Mouse (Mus musculus) liver, adult (tissue): ENCODE results near the gene Fbxl21.
A peak's percentile ranks its signal among the peaks of the same experiment; 100 is the strongest.

ENCODE experiments used
- GATA4 ChIP-seq: IDR thresholded peaks from 2 replicates; pipeline ENCODE4 v1.6.1; 2014; ENCODE audit warnings: mild to moderate bottlenecking, low read length; ENCODE audit not compliant: insufficient replicate concordance

Fbxl21 gene

DNA sequence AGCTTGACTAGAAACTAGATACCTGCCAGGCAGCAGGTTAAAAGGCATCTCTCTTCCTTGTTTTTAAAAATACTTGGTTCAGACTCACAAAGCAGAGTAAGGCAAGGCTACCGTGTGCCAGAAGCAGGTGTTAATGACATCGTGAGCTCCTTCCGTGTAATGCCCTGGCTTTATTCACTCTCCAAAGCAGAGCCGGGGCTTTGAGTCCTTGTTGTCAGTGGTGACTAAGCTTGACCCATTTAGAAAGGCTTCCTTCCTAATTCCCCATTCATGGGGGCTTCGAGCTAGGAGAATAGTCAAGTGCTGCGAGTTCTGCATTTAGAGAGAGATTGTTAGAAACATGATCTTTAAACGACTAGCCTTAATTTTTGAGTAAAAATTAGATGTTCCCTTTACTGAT, 5.5 kb upstream of the Fbxl21 start:
- no peak for TF ChIP-seq GATA4

DNA sequence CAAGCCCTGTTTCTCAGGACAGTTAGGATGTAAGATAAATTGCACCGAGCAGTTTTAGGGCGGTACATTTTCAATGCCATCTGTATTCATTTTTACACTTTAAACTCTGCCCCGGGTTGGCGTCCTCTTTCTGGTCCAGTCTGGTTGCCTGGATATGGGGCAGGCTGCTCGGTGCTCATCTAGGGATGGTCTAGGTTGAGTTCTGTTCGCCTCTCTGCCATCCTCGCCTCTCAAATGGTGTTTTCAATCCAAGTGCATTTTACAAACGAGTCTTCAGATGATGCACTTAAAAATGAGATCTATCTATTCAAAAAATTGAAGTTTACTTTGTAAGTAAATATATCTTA, 522 bp downstream of the Fbxl21 start:
- TF ChIP-seq GATA4 = no peak

DNA sequence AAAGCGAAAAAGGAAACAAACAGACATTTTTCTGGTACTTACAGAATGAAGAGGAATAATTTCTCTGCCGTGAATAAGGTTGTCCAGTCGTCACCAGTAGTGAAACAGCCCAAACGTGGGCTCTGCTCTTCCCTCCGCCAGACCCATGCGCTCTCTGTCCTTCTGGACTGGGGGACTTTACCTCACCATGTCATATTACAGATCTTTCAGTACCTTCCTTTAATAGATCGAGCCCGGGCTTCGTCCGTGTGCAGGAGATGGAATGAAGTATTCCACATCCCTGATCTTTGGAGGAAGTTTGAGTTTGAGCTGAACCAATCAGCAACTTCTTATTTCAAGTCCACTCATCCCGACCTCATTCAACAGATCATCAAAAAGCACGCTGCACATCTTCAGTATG, 4.6 kb downstream of the Fbxl21 start:
- TF ChIP-seq GATA4 = no peak

DNA sequence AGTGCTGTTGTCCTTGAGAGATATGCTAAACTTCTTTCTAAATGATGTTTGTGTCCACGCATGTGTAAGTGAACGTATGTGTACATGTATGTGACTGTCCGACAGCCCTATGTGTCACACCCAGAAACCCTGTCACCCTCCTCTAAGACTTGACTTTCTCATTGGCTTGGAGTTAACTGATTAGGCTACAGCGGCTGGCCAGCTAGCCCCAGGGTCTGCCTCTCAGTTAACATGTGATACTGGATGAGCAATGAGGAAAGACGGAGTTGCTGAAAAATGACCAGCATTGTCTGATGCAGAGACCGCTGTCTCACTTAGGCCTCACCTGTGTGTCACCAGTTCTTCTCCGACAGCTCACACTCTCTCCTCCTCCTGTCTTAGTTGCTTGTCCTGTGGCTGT, 5.6 kb downstream of the Fbxl21 start:
- TF ChIP-seq GATA4 = no peak

DNA sequence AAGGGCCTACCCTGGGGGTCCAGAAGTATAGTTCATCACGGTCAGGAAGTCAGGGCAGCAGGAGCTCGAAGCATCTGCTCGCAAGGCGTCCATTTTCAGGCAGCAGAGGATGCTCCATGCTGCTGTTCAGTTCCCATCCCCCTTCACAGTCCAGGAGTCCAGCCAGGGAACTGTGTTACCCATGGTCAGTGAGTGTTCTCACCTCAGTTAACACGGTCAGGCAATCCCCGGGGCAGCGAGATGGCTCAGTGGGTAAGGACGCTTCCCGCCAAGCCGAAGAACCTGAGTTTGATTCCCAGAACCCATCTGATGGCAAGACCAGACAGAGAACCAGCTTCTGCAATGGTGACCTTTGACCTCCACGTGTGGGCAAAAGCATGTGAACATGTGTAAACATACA, 6.0 kb downstream of the Fbxl21 start:
- no peak for TF ChIP-seq GATA4

DNA sequence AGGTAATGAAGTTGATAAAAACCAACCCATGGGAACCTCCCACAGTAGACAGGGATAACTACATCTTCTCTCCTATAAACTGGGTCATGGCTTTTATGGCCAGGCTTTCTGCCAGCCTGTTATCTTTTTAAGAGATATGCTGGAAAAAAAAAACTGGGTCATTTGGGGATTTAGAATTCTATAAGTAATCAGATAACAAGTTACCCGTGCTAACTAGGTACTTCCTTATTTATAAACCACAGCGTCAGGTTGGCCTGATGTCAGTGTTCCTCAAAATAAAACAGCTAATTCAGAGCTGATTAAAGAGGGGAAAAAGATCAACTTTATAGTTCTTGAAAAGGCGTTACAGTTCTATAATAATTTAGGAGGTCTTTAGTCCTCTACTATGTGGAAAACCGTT, 6.8 kb downstream of the Fbxl21 start:
- TF ChIP-seq GATA4 = no peak

DNA sequence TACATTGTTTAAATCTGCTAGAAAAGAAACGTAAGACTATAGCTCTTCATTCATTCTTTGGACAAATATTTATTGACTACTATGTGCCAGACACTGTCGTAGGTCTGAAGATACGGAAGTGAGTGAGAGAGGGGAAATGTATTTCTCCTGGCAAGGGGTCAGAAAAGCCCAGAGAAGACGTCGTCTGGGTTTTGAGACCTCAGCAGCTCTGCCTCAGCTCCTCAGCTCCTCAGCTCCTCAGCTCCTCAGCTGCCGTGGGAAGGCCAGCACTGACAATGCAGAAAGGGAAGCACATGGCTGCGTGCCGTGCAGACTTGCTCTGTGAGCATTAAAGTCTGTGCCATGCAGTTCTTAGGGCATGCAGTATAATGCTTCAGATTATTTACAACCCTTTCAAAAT, 7.4 kb downstream of the Fbxl21 start:
- no peak for TF ChIP-seq GATA4

DNA sequence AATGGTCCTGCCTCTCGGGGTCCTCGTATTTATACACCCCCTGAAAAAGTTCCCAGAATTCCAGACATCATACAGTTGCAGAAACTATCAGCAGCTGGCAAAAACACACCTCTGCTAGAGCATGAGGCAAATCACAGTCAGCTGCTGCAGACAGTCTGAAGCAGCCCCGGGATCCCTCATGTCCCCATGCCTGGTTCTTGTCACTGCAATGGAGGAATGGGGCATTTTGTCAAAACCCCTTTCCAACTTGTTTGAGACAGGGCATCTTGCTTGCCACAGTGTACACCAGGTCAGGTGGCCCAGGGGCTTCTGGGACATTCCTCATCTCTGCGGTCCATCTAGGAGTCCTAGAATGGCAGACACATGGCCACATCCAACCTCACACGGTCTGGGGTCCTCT, 12.7 kb downstream of the Fbxl21 start:
- TF ChIP-seq GATA4 = no peak

DNA sequence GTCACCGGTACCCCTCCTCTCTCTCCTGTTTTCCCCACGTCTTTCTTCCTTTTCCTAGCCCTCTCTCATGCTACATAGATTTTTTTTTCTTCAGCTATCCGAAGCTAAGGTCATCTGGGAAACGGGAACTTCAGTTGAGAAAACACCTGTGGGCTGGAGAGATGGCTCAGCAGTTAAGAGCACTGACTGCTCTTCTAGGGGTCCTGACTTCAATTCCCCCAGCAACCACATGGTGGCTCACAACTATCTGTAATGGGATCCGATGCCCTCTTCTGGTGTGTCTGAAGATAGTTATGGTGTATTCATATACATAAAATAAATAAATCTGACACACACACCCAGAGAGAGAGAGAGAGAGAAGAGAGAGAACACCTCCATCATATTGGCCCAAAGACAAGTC, 13.3 kb downstream of the Fbxl21 start:
- no peak for TF ChIP-seq GATA4

DNA sequence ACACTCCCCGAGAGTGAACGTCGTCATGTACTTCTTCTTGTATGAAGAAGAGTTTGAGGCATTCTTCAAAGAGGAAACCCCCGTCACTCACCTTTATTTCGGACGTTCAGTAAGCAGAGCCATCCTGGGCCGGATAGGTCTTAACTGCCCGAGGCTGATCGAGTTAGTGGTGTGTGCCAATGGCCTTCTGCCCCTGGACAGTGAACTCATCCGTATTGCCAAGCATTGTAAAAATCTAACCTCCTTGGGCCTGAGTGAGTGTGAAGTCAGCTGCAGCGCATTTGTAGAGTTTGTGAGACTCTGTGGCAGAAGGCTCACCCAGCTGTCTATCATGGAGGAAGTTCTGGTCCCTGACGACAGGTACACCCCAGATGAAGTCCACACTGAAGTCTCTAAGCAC, 14.8 kb downstream of the Fbxl21 start:
- no peak for TF ChIP-seq GATA4

DNA sequence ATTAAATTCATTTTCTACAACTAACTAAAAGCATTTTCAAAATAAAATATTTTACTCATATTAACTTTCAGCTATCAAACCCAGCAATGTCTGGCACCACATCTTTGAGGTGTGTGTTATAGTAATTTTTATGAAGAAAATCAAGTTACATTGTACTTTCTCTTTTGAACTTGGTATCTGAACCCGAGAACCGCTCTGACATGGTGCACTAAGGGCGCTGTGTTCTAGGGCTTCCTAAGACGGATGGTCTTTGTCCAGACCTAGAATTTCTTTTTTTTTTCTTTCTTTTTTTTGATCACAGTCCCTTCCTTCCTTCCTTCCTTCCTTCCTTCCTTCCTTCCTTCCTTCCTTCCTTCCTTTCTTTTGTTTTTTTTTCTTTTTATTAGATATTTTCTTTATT, 17.6 kb downstream of the Fbxl21 start:
- TF ChIP-seq GATA4 = no peak

DNA sequence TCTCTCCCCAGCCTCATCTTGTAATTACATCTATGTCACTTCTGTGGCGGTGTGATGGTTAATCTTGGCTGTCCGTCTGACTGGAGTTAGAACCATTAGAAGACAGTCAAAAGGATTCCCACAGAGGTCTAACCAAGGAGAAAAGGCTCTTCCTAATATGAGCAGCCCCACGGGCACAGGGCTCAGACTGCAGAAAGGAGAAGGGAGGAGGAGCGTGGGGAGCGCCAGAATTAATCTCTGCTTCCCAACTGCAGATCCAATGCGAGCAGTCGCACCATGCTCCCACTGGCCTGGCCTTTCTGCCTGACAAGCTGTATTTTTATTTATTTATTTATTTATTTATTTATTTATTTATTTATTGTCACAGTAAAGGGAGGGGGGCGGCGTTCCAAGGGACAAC, 21.5 kb downstream of the Fbxl21 start:
- TF ChIP-seq GATA4 = no peak

DNA sequence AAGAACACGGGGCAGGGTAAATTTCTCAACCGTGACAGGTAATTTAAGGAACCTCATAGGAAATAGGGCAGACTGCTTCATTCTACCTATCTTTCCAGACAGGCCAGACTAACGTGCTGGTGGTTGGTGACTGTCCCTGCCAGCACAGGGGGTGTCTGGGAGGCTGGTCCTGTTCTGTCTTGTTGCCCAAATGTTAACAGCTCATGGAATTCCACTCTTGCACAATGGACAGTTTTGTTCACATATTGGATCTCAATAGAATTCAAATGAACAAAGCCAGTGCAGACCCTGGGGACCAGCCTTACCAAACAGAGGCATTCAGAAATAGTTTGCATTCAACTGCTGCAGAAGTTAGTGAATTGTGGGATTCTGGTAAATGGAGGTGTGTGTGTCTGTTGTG, 22.7 kb downstream of the Fbxl21 start:
- TF ChIP-seq GATA4 = no peak

DNA sequence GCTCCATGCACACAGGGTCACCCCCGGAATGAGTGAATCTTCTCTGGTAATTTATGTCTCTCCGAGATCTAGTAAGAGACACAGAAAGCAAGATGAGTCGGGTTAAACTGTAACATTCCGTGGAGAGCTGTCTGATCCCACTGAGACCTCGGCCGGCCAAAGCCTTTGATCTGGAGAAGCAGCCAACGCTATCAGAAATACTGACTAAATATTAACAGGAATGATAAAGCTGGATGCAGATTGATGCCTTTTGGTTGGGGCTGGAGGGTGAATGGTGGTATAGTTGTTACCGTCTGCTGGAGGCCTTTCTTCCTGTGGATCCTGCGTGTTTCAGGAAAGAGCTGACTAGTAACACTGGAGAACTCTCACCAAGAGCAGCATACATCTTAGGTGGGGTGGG, 26.1 kb downstream of the Fbxl21 start, which contains the start of gene Lect2:
Gene Lect2, minus strand, starts transcription at position 102 of the 400 bp plus-strand sequence.
- TF ChIP-seq GATA4 = peak; percentile 70; the same call in 1 of the 2 replicates

DNA sequence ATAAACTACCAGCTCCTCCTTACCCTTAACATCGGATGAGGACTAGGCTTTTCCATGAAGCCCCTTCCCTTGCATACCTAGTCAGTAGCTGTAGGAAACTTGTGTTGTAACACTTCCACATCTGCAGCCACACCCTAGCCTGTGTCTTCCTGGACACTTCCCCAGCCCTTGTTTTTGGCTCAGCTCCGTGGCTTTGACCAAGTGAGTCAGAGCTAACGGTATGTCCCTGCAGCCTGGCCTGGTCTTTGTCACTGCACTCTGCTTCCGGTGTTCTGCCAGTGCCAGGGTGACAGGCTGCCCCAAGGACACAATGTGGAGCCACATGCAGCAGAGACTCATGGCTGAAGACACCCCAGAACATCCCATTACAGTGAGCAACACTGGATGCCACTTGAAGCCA, 27.1 kb downstream of the Fbxl21 start:
- TF ChIP-seq GATA4 = no peak

DNA sequence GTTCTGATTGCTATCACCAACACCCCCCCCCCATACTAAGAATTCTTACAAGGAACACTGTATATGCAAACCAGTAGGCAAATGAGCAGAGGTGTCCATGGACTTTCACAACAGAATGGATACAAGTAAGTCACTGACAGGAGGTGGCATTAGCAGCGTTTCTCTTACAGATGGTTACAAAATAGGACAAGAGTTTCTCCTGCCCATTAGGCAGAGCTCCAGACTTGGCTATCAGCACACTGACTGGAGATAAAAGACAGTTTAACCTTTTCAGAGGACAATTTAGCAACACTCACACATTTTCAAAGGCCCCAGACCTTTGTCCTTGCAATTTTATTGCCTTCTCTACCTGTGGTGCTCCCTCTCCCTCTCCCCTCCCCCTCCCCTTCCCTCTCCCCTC, 28.3 kb downstream of the Fbxl21 start:
- peak; percentile 68; the same call in 1 of the 2 replicates for TF ChIP-seq GATA4

DNA sequence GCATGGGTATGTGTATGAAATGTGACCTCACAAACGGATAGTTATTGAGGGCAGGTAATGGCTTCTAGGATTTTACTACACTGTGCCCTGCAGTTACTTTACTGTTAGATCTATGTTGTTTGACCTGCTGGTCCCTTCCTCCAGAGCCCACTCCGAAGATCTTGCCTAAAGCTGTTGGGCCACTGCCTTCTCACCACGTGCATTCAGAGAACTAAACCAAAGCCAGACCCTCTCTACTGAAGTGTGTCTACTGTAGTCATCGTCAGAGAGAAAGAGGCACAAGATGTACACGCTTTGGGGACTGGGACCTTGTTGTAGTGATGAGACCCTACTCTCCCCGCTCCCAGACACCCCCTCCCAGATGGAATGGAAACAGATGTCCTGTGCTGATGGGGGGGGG, 29.4 kb downstream of the Fbxl21 start:
- TF ChIP-seq GATA4 = no peak

DNA sequence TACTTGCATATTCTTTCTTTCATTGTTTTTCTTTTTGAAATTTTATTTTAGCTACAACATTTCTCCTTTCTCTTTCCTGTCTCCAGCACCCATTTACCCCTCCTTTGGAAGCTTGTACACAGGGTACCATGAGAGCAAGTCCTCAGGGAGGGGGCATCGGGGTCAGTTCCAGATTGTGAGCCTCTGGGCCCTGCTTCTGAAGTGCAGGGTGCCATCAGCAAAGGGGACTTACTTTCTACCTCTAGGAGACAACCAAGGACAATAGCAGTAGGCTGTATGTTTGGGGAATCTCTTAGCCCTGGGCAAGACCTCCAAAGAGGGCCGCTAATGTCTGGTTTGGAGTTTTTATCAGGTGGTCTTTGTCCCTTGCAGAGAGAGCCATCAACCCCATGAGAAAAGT, 31.7 kb downstream of the Fbxl21 start:
- no peak for TF ChIP-seq GATA4
